21 mouse cellular contexts compared by ENCODE assay signal in the genomic region with DNA sequence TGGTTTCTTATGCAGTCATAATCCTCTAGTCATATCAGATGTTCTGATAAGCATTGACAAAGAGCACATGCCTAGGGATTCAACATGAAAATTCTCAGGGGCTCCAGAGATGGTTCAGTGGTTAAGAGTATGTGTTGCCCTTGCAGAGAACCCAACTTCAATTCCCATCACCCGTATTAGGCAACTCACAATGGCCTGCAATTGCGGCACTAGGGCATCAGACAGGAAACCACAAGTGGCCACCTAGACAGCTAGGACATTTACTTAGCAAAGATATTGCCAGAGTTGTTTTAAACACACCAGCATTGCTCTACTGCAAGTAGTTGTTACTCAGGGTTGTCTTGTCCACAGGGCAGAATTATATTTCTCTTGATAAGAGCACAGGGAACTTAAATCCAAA. TPM values are rescaled to one million over a fixed set of nuclear protein-coding genes. Genes with fewer than 3 reads are reported as not detected.
DNase-seq lines count a peak whose midpoint lies in the region; ATAC-seq lines count a peak whose summit lies in the region.
"Had no signal": no experiment of that assay in that cellular context is flagged by ENCODE, and none has a peak within 500 bp of the region (broad histone marks: within the 10 kb centered on the region; RNA-seq: fewer than 3 reads in every experiment).

No protein-coding gene starts in this region.

- peak; percentile 84 for DNase-seq in 416B (ENCODE audit: low read depth)
- DNase-seq in lung, postnatal 4 days, result no peak
- DNase-seq in layer of hippocampus, postnatal 10 days (ENCODE audit: low spot score in 2 of 2), result no peak
- DNase-seq in thymus, postnatal 4 days, result no peak
- DNase-seq: adrenal gland, adult 8-10 months; adrenal gland, postnatal 14 days; adrenal gland, postnatal 36 days; B cell, adult 2 months; cerebellum, adult 11-12 months; cerebellum, adult 2 months; cerebellum, adult 9-11 months; cerebellum, postnatal 14 days; cerebellum, postnatal 36 days; forebrain, postnatal 0 days had no signal

- 0 out of 2 replicates have a peak, but pooled peaks have one; percentile 29 for ATAC-seq in common myeloid progenitor, adult 5-6 weeks (replicated peaks; ENCODE audit: low read depth, poor library complexity, severe bottlenecking)
- ATAC-seq in megakaryocyte, adult 5-6 weeks (ENCODE audit: poor library complexity, severe bottlenecking), result peak; percentile 40; the same call in 1 of the 2 replicates
- ATAC-seq: activated CD4-positive, CD25-positive, alpha-beta regulatory T cell, adult 4 months; CD4-positive, CD25-positive, alpha-beta regulatory T cell, adult 4 months; forebrain, embryonic 13.5 days; forebrain, embryonic 15.5 days; forebrain, postnatal 0 days; Patski had no signal

RNA-seq across cellular contexts. Expression of a gene that starts 34.1 kb away (rescaled TPM):
- total RNA-seq in common myeloid progenitor, adult 5-6 weeks (2017), result 15.7 and 18.3 TPM in 2 replicates
- 19.9 and 23.7 TPM in 2 replicates for total RNA-seq in megakaryocyte, adult 5-6 weeks (2015)
- total RNA-seq in megakaryocyte, adult 5-6 weeks (2017), result 8.1 and 9.6 TPM in 2 replicates
- 10 to 100 TPM; 93.0 to 96.3 TPM for total RNA-seq in layer of hippocampus, postnatal 10 days (2021)
